Mouse (Mus musculus): ENCODE measurements around the gene Tnrc18.

Gene Tnrc18

DNA sequence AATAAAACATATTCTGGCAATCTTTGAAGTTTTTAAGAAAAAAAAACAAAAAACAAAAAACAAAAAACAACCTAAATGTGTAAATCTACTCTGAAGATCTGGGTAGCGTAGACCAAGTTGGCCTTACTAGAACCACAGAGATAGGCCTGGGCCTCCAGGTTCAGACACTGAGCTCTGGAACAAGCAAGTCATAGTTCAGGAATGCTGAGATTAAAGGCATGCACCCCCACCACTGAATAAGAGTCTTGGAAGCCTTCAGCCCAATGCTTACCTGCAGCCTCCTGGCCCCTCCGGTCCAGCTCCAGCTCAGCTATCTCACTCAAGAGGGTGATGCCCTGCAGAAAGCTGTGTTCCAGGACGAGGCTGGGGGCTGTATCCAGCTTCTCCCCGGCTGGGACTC lies 46.4 kb downstream of the Tnrc18 start:
- no peak for DNase-seq

DNA sequence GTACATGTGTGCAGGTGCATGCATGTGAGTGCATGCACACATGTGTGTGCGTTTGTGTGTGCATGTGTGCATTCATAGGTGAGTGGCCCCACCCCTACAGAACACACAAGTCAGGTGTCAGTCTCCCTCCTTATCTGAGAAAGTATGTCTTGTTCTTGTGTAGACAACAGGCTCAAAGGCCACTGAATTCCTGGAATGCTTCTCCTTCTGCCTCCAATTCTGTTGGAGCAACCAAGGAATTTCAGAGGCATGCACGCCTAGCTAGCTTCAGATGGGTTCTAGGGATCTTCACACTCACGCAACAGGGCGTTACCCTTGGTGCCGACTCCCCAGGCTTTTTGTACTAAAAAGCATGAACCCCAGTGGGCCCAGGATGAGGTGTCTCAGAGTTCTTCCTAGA lies 47.8 kb downstream of the Tnrc18 start:
- DNase-seq = no peak

DNA sequence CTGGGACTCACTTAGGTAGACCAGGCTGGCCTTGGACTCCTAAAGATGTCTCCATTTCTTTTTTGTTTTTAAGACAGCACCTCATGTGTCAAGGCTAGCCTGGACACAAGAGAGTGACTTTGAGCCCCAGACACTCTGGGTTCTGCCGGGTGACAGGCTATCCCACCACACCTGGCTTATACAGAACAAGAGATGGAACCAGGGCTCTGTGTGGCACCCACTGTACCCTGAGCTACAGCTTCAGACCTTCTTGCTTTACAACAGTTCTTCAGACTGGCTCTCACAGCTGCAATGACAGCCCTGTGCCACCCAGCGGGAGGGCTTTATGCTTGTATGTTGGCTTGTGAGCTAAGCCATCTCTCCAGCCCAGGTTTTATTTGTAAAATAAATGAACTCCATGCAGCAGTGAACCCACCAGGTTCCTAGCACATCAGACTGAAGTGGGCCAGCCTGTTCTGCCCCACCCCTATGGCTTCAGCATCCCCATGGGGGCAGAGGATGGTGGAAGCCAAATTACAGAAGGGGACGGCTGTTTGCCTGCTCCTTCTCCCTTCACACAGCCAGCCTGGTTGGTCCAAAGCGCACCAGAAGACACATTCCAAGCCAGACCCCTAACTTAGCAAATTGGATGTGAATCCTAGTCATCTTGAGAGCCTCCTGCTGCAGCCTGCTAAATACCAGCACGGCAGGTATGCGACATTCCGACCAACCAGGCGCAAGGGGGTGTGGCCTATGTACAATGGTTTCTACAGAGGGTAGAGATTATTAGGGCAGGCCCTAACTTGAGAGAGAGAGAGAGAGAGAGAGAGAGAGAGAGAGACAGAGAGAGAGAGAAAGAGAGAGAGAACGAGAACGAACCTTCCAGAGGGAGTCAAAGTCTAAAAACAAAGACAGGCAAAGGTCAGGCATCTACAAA lies 48.9 kb downstream of the Tnrc18 start:
- DNase-seq = no peak

DNA sequence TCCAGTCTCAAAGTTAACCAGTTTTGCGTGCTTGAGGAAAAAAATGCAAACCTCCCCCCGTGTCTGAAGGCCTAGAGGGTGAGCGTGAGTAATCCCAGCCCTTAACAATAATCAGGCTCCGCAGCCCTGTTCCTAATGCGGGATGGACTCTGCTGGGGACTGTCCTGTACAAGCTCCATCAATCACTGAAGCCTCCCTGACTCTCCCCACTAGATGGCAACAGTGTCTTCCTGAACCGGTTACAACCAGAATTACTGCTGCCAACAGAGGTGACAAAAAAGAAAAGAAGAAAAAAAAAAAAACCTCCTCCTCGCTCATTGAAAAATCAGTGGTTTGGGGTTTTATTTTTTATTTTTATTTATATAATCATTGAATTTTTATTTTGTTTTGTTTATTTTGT lies 49.5 kb downstream of the Tnrc18 start:
- DNase-seq = peak; percentile 58

DNA sequence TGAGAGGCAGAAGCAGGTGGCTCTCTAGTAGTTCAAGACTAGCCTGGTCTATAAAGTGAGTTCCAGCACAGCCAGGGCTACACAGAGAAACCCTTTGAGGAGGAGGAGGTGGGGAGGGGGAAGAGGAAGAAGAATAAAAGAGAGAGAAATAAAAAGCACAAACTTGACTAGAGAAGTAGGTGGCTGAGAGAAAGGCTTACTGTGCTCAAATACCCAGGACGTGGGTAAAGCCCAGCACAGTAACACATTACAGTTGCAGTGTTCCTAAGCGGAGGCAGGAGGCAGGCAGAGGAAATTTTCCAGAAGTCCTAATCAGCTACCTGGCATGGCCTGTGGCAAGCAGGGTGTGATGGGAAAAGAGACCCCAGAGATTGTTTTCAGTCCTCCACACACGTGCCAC lies 50.8 kb downstream of the Tnrc18 start:
- no peak for DNase-seq

DNA sequence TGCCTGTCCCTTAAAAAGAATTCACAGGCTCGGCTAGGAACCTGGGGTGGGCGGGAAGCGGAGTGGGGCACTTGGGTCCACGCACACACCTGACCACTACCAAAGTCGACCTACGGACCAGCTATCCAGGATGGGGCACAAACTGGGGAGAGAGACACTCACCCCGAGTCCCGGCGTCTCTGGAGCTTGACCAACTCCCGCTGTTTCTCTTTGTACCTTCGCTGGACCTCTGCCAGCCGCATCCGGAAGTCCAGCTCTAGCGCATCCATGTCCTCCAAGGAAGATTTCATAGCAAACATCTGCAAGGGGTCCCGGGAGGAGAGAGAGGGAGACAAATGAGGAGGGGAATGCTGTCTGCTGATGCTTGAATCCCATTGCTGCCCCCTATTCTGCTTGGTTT lies 52.6 kb downstream of the Tnrc18 start:
- DNase-seq = no peak

DNA sequence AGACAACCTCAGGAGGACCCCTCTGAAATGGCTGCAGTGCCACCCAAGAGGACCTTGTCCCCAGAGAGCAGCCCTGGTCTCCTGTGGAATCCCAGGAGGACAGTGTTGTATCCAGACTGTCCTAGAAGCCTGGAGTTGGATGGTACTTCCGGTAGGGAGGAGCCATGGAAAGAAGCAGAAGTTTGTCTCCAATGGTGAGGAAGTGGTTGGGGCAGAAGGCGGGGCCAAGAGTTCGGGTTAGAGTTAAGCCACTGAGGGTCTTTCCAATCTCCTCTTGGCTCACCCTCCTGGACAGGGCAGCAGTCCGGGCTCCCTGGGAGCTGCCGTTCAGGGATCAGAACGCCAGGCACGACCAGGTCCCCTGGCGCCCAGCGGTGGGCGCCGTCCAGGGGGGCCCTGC lies 53.2 kb downstream of the Tnrc18 start:
- no peak for DNase-seq

DNA sequence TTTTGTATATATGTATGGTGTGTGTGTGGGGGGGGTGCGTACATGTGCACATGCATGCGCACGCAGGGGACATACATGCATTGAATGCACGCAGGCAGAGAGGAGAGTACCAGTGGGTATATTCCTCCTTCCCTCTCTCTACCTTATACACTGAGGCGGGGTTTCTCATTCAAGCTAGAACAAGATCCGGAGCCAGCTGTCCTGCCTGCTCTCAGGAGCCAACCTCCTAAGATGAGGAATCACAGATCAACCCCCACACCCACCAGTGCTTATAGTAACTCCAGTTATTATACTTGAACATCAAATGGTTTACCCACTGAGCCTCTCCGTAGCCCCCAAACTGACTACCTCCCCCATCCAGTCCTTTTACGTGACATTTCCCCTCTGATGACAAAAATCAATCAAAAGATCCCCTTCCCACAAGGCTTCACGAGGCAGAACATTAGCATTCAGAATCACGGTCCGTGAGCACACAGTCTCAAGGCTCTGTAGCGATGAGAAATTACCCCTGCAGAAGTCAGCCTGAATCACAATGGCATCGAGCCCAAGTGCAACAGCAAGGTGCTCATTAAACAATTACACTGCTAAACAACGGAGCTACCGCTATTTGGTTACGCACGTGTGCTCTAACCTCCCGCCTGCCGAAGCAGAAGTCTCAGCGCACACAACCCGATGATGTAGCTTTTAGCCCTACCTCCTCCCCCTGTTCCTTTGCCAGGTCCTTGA lies 55.2 kb downstream of the Tnrc18 start:
- DNase-seq = no peak

DNA sequence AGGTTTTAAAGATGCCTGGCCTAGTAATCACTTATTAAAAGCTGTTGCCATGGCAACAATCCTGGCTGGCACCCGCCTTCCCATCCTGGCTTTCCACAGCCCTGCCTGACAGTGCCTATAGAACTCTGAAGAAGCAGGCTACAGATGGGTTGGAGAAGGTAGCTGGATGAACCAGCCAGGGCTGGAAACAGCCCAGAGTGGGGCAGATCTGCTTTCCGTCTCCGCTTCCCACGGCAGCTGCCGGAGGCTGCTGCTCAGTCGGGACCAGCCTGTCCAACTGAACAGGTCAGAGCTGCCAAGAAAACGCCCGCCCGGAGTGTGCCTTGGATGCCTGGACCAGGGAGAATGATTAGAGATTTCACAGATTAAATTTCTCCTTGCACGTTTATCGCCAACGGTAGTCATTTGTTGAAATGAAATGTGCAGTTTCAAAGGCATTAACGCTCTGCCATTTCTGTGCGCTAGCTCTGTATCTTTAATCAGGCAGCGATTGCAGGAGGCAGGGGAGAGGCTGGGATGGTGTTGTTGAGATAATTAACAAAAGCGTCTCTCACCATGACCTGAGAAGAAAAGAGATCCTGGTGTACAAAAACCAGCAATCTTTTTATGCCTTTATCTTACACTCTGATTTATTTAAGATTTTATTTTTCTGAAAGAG lies 56.0 kb downstream of the Tnrc18 start:
- DNase-seq = no peak

DNA sequence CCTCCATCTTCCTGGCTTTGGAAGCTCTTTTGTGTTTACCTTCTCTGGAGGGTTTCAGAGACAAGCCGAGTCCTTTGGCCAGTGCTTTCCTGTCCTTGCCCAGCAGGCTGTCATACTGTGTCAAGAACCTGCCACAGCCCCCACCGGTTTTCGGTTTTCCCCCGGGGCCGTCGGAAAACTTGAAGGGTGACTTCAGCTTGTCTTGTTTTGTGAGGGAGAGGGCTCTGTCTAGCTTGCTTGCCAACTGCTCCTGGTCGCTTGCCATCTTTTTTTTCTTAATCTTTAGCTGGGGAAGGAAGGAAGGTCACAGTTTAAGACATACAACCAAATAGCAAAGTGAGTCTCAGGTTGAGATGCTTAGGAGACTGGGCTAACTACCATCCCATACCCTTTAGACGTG lies 57.7 kb downstream of the Tnrc18 start:
- DNase-seq = no peak

DNA sequence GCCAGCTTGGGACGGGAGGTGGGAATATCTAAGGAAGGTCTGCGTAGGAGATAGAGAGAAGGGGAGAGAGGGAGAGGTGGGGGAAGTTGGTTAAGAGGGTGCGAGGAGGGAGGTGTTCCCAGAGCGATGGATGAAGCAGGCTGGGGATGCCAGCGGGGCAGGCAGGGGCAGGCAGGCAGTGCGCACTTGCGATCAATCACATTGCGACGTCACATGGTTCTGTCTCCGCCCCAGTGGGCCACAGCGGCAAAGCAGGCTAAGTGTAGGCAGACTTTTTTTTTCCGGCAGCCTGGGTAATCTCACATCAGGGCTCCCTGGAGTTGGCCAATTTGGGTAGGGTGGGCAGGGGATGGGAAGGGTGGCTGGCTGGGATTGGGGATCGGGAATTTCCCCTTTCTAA lies 65.2 kb downstream of the Tnrc18 start:
- DNase-seq = no peak

DNA sequence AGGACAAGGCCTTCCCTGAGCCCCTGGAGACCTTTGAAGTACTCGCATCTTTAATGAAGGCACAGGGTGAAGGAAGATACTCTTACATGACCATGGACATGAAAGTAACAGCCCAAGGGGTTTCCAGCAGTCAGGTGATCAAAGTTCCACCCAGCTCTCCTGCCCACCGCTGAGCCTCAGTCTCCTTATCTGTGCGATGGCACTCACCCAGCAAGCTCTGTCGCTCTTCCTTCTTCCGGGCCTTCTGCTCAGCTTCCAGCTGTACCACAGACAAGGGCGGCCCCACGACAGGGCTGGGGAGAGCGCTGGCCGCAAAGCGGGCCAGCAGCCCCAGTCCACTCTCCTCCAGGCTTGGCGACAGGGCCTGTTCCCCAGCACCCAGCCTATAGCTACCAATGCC lies 67.3 kb downstream of the Tnrc18 start:
- DNase-seq = no peak

DNA sequence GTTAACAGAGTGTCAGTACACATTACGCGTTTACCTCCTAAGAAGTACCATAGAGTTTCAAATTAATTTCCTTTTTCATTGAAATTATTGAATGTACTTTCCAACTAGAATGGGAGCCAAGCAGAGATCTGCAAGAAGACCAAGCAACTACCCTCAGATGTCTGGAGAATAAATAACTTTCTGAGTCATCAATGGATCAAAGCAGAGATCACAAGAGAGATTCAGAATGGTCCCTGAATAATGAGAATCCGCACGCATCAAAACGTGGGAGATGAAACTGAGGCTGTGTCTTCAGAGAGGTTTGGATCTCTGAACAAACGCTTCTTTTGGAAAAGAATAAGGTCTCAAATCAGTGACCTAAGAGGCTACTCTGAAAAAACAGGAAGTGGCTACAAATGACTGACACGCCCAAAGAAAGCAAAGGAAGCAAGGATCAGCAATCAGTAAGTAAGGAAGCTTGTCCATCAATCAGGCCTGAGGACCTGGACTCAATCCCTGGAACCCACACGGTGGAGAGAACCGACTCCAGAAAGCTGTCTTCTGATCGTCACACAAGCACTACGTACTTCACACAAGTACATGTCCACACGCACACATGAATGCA lies 70.3 kb downstream of the Tnrc18 start:
- DNase-seq = no peak

DNA sequence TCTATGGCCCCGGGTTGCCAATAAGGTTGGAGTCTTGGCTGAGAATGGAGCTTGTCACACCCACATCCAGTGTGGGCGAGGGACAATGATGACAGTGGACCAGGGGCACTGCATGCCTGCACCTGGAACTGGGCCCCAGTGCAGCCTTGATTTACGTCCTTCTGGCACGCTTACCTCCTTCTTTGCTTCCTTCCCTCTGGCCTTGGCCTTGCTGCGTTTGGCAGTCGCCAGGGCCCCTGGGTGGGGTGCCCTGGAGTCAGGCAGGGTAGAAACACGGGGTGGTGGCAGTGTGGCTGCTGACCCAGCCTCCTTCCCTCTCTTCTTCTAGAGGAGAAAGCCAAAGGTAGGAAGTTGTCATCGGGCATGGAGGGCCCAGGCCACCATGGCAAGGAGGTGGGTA lies 77.5 kb downstream of the Tnrc18 start:
- no peak for DNase-seq

DNA sequence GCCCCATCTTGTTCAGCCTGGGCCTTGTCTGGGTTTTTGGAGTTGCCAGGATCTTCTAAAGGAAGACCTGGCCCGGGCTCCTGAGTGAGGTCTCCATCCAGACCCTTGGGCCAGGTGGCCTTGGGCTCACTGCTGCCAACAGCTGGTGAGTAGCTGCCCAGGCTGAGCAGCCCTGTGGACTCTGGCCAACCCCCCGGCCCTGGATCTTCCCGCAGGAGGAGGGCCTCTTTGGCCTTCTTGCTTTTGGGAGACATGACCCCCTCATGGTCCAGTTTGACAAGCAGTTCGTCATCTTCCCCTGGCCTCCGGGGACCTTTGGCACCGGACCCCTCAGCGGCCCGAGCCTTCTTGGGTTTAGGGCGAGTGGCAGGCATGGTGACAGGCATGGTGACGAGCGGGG lies 85.5 kb downstream of the Tnrc18 start:
- no peak for DNase-seq

DNA sequence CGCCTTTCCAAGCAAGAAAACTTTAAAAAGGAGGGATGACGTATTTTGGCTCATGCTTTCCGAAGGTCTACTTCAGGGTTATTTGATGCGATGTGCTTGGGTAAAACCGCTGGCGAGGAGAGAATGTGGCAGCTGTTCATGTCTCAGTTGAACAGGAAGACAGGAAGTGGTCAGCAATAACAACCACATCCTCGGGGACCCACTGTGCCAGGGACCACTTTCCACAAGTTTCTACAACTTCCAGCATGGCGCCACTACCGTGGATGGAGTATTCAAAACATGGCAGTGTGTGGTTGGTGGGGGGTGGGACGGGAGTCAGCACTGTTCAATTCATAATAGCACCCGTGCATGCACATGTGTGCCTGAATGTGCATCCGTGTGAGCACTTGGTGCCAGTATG lies 87.2 kb downstream of the Tnrc18 start:
- no peak for DNase-seq

DNA sequence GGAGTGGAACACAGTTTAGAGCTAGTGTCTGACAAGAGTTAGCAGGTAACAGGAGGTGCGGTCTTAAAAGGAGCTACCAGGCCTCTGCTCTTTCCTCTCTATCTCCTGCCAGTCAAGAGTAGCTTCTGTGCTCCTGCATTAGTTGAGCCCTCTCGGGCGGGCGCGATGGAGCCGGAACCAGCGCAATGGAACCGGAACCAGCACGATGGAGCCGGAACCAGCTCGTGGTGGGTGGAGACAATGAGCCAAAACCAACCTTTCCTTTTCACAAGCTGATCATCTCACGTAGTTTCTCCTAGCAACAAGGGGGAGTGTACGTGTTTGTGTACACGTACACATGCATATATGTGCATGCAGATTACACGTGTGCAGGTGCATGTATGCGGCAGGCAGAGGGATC lies 89.2 kb downstream of the Tnrc18 start:
- no peak for DNase-seq

DNA sequence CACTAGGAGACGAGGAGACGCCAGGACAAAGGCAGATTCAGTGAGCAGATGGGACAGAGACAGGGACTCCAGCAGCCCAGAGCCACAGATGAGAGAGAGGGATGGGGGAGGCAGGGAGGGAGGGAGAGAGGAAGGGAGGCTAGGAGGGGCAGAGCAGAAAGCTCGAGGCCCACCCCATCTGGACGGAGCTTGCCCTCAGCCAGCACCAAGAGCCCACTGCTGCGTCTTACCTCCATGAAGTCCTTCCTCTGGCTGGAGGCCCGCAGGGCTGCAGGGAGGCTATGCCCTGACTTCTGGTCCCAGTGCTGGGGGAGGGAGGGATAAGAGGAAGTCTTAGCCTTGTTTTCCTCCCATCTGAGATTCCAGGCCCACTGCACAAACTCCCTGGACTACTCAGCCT lies 90.7 kb downstream of the Tnrc18 start:
- DNase-seq = no peak

DNA sequence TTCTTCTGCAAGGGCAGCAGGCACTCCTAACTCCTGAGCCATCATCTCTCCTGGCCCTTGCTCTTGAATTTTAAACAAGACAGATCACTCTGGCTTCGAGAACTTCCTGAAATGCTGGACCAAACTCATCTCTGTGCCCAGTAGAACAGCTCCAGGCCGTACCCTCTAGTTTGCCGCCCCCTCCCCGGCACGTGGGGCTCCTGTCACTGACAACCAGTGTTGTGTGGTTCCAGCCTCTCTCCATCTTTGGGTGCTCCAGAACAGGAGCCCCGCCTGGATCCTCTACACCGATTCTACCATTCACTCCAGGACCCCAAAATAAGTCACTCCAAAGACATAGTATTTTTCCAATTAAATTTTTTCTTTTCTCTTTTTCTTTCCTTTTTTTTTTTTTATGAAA lies 93.2 kb downstream of the Tnrc18 start:
- no peak for DNase-seq

DNA sequence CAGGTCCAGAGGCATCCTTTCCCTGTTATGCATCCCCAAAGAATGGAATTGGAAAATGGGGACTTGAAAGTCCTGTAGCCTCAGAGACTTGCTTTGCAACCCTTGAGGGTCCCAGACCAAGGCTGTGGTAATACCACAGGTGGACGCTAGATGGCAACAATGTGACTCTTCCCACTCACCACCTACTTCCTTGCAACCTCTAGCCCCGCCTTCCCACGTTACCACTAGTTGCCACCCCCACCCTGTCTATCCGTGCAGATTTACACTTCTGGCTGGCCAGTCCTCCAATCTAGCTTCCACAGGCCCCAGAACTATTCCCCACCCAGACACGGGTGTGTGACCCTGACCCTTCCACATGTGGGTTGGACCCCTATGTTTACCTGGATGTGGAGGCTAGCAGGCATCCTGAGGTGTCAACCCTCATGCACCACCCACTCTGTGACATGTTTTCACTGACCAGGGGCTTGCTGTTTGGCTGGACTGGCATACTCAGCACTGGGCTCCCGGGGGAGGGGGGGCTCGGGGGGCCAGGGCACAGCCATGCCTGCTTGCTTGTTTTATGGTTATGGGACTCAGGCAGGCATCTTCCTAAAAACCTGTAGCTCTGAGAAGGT lies 93.8 kb downstream of the Tnrc18 start:
- DNase-seq = peak; percentile 70

DNA sequence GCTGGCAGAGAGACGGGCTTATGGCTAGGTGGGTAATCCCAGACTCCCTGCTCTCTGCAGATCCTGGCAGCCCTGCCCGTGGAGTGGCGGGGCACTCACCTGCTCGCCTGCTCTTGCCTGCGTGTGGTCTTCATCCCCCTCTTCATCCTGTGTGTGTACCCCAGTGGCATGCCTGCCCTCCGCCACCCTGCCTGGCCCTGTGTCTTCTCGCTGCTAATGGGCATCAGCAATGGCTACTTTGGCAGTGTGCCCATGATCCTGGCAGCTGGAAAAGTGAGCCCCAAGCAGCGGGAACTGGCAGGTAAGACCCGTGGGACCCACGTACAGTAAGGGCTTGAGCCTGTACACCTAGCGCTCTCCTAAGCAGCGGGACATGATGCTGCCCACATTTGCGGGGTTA lies 97.6 kb downstream of the Tnrc18 start:
- DNase-seq = no peak

DNA sequence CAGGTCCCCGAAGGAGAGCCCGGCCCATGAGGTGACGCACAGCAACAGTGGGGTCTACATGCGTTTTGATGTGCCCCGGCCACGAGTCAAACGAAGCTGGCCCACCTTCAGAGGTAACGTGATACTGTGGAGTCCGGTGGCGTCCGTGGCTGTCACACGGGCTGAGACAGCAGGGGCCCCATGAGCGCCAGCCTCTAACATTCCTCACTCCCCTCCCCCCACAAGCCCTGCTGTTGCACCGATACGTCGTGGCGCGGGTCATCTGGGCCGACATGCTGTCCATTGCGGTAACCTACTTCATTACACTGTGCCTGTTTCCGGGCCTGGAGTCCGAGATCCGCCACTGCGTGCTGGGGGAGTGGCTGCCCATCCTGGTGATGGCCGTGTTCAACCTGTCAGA lies 99.0 kb downstream of the Tnrc18 start:
- DNase-seq = no peak

DNA sequence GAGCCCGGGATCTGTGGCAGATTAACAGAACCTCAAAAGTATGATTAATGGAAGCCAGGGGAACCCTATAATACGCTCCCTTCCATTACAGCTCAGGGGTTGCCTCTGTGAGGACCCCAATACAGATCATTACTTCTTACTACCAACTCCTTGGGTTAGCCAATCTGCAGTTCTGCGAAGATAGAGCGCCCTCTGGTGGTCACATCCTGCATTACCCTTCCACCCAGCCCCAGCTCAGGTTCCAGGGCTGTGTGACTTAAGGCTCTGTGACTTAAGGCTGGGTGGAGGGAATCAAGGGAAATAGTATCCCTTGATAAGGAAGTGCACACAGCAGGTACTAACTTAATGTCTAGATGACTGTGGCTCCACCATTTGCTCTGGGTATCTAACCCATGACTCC lies 99.4 kb downstream of the Tnrc18 start:
- DNase-seq = peak; percentile 78
